Mouse (Mus musculus) kidney, postnatal 0 days (tissue): Measurements from ENCODE around the gene Sprtn. TPM values are rescaled to one million over a fixed set of nuclear protein-coding genes. Genes with fewer than 3 reads are reported as not detected.

Experiments used
- ATAC-seq: fragments of 200-750 bp; cut with Nextera tagmentation; replicated peaks from 2 replicates; pipeline ENCODE4 v1.8.0; 2017; ENCODE audit warnings: low read depth, moderate number of reproducible peaks, moderate TSS enrichment, moderate library complexity; ENCODE audit not compliant: low FRiP score
- DNase-seq: peaks from one replicate; pipeline ENCODE4 v3.0.0-alpha.2; 2016; ENCODE audit warnings: low spot score
- H3K27ac ChIP-seq: fragments of 300-500 bp; sonication (generic); 2 replicates; pipeline ENCODE4 v1.5.1; 2014; ENCODE audit warnings: mild to moderate bottlenecking
- H3K27me3 ChIP-seq: fragments of 300-500 bp; sonication (generic); 2 replicates; pipeline ENCODE4 v1.6.1; 2014; ENCODE audit warnings: low read length, mixed read lengths; ENCODE audit not compliant: insufficient read depth
- H3K36me3 ChIP-seq: fragments of 300-500 bp; sonication (generic); 2 replicates; pipeline ENCODE4 v1.6.1; 2014; ENCODE audit warnings: low read length, mixed read lengths; ENCODE audit not compliant: insufficient read depth
- H3K4me1 ChIP-seq: fragments of 300-500 bp; sonication (generic); replicated peaks from 2 replicates; pipeline ENCODE4 v1.6.1; 2014; ENCODE audit warnings: antibody characterized with exemption, low read length, mixed read lengths; ENCODE audit not compliant: insufficient read depth
- H3K4me2 ChIP-seq: fragments of 300-500 bp; sonication (generic); 2 replicates; pipeline ENCODE4 v1.6.1; 2014; ENCODE audit warnings: mild to moderate bottlenecking, low read length, moderate library complexity, mixed read lengths
- H3K4me3 ChIP-seq: fragments of 300-500 bp; sonication (generic); replicated peaks from 2 replicates; pipeline ENCODE4 v1.5.1; 2014; ENCODE audit warnings: low read depth, low read length
- H3K9ac ChIP-seq: fragments of 300-500 bp; sonication (generic); 2 replicates; pipeline ENCODE4 v1.6.1; 2014; ENCODE audit warnings: low read depth, low read length
- H3K9me3 ChIP-seq: fragments of 300-500 bp; sonication (generic); replicated peaks from 2 replicates; pipeline ENCODE4 v1.6.1; 2016; ENCODE audit warnings: low read length, inconsistent platforms, mixed read lengths
- CTCF ChIP-seq: IDR thresholded peaks from 2 replicates; pipeline ENCODE4 v1.5.1; 2016; ENCODE audit warnings: antibody characterized with exemption, low read depth, mild to moderate bottlenecking, moderate library complexity
- WGBS: fragments of 180-500 bp; shearing (Covaris S2); extraction: QIAGEN DNeasy Blood & Tissue Kit; methylation state at CpG from one replicate; pipeline ENCODE4 v1.1.7; 2014; 5-methylcytosine and 5-hydroxymethylcytosine counted together
- polyA plus RNA-seq: library from polyadenylated mRNA; unstranded; fragments of >200 nt; fragmentation: Nextera tagmentation; extraction: Ambion mirVana; gene quantifications from 2 replicates; pipeline ENCODE4 v1.2.1, GENCODE M21; 2015

Sprtn gene
- polyA plus RNA-seq, 1 experiment from 2014 or later = 7.9 TPM

GRCm38 (mm10) chr8:124954572-124955082, 56.9 kb downstream of the Sprtn start:
- no peak for ATAC-seq
- H3K9ac ChIP-seq = no peak overlapping the region
- WGBS = 71% methylated on average over 8 of the region's 8 CpGs

More at GRCm38 (mm10) chr8:124954572-124955082, 56.9 kb downstream of the Sprtn start:
- no peak for TF ChIP-seq CTCF
- Histone ChIP-seq H3K27me3 (no peaks in the 10 kb centered on the region), H3K4me2 (no peak overlapping the region), H3K9me3 (no peaks in the 10 kb centered on the region), H3K4me3 (no peak overlapping the region), H3K27ac (no peak overlapping the region), H3K36me3 (no peaks in the 10 kb centered on the region), H3K4me1 (peaks cover 4% of the 10 kb centered on the region)
- DNase-seq = no peak

Other genes with a start within 250 kb of the Sprtn start
- 30.2 and 32.0 TPM in 2 replicates for gene 2310022B05Rik, start 234.5 kb upstream of the Sprtn start, polyA plus RNA-seq
- gene Ttc13, start 175.9 kb upstream of the Sprtn start, polyA plus RNA-seq = 29.0 and 29.9 TPM in 2 replicates
- gene Arv1, start 175.7 kb upstream of the Sprtn start, polyA plus RNA-seq = 18.5 and 19.9 TPM in 2 replicates
- 4.8 and 5.2 TPM in 2 replicates for gene Fam89a, start 146.1 kb upstream of the Sprtn start, polyA plus RNA-seq
- gene Trim67, start 104.8 kb upstream of the Sprtn start, polyA plus RNA-seq = 0.04 TPM in 2 replicates
- gene Gnpat, start 34.9 kb upstream of the Sprtn start, polyA plus RNA-seq = 74.8 and 83.5 TPM in 2 replicates
- 33.3 and 36.6 TPM in 2 replicates for gene 2810004N23Rik, start 34.8 kb upstream of the Sprtn start, polyA plus RNA-seq
- gene Exoc8, start 181 bp upstream of the Sprtn start, polyA plus RNA-seq = 5.6 and 6.1 TPM in 2 replicates
- gene Egln1, start 51.4 kb downstream of the Sprtn start, polyA plus RNA-seq = 9.4 and 9.5 TPM in 2 replicates
- gene Tsnax, start 115.1 kb downstream of the Sprtn start, polyA plus RNA-seq = 91.9 and 97.4 TPM in 2 replicates
- gene Disc1, start 156.3 kb downstream of the Sprtn start, polyA plus RNA-seq = 0.83 and 0.88 TPM in 2 replicates